Mouse (Mus musculus) mouse trophoblast stem cell (cell line): ENCODE measurements at regions not wholly inside any gene's neighbourhood (a gene's known extent, or its start where the extent isn't known, plus 50 kb on each side); places are given as distances from the start of the nearest gene placed in this dataset.
"Not testable (repeated sequence)": the region's sequence is repeated elsewhere in the genome, so short reads cannot be mapped to it uniquely, and the experiment has no call there.

Source experiments
- in situ Hi-C, 2 experiments: fragments of 300-500 bp; cut with MseI, MboI; formaldehyde crosslinking; loops; 2 replicates in 1 of 2; 3 replicates in 1 of 2; pipeline ENCODE4 v1.15.1; 2025

DNA sequence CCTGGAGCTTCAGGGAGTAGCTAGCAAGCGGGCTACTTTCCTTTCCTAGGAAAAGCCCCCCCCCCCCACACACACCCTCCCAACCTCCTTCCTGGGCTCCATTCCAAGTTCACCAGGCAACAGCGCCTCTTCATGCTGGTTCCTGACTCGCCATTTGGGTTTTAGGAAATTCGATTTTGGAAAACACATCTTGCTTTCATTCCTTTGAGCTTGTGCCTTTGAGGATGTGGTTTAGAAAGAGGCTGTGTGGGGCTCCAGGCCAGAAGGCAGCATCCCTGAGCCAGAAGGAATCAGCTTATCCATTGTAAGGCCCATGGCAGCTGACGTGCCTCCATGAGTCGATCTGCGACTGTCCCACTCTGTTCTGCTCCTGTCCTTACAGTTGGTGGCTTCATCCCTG, 427.9 kb upstream of the Auts2 start:
- in situ Hi-C loops: no loop called here

DNA sequence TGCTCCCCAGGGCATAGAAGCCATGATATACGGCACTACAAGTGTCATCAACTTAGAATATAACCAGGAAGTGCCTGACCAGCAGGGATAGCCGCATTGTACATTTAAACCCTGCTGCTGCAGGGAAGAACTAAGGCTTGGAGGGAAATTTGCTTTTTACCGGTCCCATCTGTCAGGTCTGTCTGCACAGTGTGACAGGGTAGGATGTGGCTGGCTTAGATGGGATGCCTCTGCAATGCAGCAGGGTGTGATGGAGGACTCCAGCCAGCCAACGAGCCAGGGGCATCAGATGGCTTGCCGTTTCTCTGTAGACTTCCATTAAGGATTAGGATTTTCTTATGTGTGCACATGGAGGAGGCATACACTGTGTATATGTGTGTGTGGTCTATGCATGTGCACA, 426.2 kb upstream of the Auts2 start:
- in situ Hi-C loops: no loop called here

DNA sequence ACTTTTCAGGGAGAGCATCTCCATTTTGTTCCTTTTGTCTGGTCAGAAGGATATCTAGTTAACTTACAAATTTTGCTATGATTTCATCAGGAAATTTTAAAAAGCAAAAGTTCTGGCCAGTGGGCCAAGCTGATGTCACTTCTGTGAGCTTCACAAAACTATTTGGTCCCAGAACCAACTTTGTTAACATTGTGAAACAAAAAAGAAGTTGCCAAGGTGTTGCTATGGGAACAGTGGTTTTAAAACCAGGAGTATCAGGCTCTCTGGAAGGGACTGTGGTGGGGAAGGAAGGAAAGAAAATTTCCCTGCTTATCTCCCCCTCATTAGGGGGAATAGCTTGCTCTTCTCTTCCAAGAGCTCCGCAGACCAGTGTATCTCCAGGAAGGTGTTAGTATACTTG, 416.8 kb upstream of the Auts2 start:
- in situ Hi-C loops: no loop called here

DNA sequence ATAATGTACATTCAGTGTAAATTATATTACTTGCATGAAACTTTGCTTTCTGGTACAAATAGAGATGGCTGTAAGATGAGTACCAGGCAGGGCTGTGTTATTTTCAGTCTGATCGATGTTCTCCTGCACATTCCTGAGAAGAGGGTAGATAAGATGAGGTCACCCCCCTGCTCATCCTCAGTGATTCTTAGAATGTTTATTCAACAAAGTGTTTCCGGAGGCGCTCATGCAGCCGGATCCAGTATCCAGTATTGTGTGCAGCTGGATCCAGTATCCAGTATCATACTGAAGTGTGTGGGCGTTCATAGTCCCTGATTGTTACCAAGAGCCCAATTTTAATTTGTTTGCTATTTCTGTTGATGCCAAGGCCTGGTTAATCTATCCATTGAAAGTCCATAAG, 413.0 kb upstream of the Auts2 start:
- in situ Hi-C loops: no loop called here

DNA sequence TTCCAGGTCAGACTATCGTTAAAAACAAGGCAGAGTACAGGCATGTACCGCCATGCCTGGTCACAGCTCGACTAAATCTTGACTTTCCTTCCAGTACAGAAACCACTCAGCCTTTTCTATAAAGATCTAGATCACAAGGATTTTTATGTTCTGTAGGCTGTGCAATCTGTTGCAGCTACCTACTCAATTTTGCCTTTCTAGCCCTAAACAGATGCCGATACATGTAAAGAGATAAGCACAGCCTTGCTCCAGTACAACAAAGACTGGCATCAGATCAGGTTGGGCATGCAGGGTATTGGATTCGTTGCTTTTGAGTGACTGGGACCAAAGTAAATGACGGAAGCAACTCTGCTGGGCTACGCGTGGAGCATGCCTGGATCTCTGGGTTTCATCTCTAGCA, 411.9 kb upstream of the Auts2 start:
- in situ Hi-C loops: no loop called here

DNA sequence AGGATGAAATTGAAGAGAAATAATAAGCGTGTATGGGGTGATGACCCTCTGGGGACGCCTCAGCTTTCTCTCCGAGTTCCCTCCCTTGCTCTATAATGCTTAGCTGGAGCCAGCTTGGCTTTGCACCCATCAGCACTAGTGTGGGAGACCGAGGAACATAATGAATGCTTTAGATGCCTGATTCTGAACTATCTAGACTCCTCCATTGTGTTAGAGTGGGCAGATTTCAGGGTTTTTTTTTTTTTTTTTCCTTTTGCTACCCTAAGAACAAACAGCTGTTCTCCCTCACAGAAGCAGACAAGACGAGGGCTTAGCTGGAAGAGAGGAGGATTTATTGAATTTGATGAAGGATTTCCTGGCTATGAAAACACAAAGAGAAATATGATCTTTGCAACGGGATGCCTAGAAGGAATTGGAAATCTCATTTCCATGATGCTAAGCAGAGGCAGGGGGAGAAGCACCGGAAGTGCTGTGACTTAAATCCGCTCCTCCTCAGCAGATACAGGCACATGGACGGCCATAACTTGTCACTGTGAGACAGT, 390.4 kb upstream of the Auts2 start:
- in situ Hi-C loops: no loop called here

DNA sequence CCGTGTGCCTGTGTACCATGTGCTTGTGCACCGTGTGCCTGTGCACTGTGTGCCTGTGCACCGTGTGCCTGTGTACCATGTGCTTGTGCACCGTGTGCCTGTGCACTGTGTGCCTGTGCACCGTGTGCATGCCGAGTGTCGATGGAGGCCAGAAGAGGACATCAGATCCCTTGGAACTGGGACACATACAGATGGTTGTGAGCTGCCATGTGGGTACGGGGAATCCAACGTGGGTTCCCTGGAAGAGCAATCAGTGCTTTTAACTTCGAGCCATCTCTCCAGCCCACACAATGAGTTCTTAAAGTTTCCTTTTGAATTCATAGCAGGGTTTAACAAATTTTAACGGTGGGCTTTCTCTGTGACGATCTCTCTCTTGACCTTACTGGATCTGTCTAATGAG, 386.8 kb upstream of the Auts2 start:
- in situ Hi-C loops: not testable (repeated sequence)

DNA sequence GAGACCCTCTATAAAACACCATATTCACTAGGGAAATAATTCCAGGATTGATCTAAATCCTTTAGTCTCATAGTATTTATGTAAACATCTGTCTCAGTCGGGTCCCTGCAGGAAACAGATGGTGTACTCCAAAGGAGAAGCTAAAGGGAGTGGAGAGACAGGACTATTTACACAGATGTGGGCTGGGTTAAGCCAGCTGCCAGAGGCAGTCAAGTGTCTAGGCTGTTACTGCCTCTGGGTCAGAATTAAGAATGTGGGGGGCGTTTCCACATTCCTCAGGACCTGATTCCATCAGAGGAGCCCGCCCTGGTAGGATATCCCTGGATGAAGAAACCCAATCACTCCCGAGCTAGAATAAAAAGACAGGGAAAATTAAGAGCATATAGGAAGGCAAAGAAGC, 380.2 kb upstream of the Auts2 start:
- in situ Hi-C loops: no loop called here

DNA sequence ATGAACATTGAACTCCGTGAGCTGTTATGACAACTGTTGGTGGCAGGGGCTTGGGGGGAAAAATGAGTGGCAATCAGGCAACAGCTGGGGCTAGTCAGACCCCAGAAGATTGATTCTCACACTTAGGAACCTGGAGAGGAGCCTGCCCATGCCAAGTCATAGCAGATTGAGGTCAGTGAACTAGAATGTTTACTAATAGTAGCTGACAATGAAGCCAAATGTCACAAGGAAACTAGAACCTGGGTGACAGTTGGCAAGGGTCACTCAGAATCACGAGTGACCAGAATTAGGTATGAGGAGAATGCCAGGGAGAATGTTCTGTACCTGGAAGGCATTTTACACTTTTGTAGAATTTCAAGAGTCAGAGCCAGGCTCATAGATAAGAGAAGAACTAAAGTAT, 365.9 kb upstream of the Auts2 start:
- in situ Hi-C loops: no loop called here

DNA sequence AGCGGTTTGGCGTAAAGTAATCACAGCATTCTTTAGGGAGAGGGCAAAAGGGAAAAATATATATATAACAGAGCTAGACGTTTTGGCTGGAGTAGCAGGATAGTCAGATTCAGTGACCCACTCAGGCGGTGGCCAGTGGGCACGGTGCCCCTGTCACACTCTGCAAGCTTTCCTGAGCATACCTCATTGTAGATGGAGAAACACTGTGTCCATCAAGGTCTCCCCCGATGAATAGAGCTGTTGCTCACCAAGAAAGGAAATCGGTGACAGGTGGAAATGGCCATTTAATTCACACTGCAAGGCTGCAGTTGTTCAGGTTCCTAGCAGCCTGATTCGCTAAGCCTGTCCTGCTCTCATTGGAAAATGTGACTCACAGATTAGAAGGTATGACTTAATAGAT, 365.1 kb upstream of the Auts2 start:
- in situ Hi-C loops: no loop called here

DNA sequence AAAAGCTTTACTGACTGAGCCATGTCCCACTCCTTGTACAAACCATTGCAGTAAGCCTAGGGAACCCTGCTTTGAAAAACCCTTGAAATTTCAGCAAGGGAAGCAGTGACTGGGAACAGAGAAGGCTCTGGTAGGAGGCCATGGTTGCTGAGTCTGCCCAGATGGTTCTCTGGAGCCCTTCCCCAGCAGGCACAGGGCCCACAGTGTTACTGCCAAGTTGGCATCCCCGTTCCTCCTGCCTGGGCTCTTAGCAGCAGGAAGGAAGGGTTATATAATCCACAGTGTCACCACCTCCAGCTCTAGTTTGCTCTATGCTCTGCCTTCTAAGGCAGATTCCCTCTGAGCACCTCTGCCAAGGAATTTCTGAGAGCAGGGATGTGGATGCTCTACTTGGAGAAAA, 349.4 kb upstream of the Auts2 start:
- in situ Hi-C loops: no loop called here

DNA sequence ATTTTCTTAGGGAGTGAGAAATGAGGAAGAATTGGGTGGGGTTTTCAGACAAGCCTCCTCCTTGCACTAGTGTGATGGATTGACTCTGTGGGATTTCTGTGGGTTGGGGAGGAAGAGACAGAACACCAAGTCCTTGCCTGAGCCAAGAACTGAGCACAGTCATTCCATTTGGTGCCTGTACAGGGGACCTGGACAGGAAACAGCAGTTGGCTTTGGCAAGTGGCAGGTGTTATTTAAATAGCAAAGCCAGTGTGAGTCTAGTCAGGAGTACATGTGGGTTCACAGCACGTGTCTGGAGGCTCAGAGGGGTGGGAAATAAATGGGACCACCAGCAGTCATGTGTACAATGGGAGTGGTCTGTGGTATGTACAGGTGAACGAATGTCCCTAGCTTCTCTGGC, 341.0 kb upstream of the Auts2 start:
- in situ Hi-C loops: no loop called here

DNA sequence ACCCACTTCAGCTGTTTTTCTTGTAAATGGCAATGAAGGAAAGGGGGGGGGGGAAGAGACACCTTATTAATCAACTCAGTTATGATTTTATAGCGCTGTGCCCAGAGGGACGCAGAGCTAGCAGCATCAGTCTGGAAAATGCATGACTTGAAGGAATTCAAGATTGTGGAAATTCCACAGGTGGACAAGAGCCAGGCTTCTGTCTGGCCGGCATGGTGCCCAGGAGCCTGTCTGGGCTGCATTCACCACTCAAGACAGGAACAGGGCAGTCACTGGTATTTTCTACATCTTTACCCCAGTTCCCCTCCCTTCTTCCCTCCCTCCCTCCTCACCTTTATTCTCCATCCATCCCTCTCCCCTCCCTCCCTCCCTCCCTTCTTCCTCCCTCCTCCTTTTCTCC, 339.1 kb upstream of the Auts2 start:
- in situ Hi-C loops: no loop called here

DNA sequence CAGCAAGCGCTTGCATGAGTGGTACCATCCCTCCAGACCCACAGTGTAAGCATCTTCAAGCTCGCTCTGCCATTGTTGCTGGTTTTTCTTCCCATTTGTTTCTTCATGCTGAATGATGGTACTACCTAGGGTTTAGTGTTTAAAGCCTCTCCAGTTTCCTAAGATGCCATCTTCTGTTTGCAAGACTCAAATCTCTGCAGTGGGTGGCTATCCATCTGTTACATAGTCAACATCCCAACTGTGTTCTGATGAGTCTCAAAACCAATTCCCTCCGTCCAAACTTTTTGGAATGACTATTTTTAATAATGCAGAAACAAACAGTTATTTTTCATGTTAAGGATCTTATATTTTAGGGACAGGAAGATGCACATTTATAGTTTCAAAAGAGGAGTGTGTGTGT, 338.0 kb upstream of the Auts2 start:
- in situ Hi-C loops: no loop called here

DNA sequence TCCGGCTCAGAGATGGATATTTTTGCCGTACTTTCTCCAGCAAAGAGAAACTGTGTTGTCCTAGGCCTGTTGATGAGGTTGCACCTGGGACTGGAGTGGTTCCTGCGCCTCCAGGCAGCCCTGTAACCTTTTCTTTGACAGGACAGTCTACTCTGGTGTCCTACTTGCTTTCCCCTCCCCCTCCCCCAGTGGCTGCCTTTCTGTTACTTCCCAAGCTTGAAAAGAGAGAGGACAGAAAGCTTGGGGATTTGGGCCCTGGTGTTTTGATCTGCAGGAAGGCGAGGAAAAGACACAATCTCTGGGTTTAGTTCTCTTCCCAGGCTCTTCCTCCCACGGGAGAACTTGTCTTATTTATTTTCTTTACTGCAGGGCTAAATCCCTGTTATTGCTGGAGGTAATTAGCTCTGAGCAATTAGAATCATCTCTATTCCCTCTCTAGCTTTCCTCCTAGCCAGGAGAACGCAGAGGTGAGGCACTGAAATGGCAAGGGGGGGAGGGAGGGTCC, 333.2 kb upstream of the Auts2 start:
- in situ Hi-C loops: no loop called here

DNA sequence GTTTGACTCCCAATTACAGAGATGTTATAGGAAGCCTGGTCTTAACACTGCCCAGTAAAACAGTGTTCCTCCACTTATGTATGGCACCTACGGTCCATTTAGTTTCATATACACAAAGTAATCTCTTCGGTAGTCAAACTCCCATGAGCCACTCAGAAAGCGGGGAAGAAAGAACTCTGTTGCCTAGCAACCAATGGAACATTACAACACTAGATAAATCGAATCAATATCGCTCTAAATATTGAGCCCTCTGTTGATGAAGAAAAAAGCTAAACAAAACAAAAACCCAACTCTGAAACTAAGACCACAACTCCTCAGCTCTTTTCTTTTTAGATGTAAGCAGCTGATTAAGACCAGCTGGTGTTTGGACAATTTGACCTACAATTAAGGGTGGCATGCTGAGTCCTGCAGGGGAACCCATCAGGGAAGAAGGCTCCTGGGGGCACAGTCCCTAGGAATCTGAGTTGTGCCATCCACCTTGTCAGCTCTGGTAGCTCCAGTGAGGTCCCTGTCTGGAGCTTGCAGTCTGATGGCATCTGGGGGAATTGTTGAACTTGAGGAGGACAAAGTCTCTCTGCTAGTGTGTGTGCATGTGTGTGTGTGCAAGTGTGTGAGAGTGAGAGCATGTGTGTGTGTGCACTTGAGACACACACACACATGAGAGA, 315.8 kb upstream of the Auts2 start:
- in situ Hi-C loops: no loop called here

DNA sequence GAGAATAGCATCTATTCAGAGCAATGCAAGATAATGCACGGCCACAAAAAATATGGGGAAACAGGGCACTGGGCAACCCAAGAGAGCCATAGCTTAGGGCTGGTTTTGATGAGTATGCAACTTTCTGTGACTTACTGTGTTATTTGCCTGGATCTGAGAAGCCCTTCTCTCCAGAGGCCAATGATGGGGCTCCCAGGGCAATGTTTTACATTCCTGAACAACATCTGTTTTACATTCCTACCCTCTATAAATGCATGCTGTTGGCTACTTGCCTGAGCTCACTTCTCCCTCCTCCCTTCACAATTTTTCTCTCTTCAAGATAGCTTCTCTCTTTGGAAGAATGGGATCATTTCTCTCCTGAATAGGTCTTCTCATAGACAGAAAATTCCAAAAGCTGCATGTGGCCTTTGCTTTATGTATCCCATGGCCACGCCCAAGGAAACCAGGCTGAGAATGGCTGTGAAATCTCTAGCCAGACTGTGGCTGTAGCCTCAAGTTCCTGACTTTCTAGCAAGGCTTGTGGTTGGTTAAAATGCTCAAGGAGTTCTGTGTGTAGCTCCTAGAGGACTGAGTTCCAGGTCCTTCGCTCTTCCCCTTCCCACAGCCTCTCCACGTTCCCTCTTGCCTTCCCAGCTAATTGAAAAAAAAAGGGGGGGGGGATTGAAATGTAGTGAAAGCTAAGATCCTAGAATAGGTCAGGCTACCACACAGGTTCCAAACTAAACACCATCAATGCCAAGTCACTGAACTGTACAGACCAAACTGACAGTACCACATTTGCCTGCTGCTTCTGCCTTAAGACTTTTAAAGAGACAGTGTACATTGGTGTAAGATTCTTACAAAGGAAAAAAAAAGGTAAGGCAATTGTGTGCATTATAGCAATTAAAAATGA, 312.7 kb upstream of the Auts2 start:
- in situ Hi-C loops: no loop called here

DNA sequence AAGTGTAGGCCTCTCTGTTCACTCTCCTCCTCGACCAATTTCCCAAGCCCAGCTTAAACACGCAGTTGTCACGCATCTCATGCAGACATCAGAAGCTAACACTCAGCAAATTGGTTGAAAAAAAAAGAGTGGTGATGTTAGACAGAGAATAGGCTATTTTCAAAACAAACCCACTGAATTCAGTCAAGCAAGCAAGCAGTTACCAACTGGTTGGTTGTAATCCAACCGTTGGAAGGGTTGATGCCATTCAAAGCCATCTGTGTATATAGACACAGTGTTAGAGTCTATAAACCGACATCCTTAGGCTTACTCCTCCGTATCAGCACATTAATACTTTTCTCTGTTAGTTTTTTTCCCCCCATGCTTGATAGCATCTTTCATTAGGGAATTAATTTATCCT, 307.6 kb upstream of the Auts2 start:
- in situ Hi-C loops: no loop called here

DNA sequence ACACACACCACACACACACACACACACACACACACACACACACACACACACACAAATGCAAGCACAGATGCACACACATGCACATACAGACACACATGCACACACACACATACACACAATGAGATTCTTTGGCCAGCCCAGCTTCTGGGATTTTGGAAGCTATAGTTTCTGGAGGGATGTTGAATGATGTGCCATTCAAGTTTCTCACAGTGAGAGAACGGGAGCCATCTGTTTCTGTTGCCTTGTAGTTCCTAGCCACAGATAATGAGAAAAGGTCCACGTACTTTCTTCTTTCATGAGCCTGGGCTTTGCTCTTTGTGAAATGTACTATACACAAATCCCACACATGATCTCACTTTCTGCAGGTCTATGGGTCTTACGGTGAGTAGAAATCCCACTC, 304.9 kb upstream of the Auts2 start:
- in situ Hi-C loops: no loop called here

DNA sequence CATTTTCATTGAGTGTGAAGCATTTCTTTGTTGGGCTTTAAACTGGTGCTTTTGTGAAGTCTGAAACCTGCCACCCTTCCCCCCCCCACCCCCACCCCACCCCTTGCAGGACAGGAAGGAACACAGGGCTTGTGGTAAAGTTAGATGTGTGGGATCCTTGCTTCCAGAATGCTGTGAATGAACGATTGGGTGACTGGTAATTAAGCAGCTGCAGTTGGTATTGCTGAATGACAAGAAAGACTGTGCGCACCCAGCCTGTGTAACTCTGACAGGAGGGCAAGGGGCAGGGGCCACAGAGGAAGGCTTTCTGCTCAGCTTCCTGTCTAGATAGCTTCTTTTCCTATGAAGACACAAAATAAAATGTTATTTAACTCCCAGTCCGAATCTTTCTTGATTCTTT, 300.1 kb upstream of the Auts2 start:
- in situ Hi-C loops: no loop called here

DNA sequence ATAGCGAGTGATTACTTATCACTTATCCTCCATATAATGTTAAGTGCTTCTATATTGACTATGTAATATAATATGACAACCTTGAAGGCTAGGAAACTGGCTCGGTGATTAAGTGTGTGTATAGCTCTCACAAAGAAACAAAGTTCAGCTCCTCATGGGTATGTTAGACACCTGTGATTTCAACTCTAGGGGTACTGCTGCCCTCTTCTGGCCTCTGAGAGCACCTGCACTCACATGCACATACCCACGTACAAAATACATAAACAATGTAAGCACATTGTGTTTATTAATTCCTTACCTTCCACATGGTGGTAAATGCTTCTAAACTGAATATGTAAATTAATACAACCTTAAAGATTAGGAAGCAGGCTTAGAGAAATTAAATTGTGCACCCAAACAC, 298.6 kb upstream of the Auts2 start:
- in situ Hi-C loops: no loop called here

DNA sequence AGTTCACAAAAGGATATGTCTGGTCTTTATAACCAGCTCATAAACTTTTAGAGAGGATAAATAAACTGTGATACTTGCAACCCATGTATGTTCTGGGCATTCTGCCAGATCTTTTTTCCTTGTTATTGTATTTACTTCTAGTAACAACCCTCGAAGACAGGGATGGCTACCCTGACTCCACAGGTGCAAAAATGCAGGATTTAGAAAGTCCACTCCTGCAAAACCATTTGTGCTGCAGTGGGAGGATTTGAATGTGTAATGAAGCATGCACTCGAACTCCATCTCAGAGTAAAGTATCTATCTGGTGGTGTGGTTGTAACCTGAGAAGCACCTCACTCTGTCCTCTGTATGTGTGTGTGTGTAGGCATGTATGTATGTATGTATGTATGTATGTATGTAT, 294.3 kb upstream of the Auts2 start:
- in situ Hi-C loops: no loop called here

DNA sequence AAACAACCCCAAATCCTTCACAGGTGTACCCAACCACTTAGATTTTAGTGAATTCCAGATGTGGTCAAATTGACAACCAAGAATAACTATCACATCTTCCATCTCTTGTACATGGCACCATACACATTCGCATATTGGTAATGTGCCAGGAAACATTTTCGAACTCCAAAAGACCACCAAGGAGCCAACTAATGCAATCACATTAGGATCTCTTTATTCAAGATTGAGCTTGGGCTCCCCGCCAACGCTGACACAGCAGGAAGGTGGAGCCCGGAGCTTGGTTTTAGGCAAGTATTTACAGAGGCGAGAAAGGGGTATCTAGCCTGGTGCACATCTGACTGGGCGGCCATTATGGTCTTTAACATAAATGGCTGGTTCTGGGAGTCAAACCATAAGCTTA, 285.8 kb upstream of the Auts2 start:
- in situ Hi-C loops: no loop called here
